8 mouse cellular contexts compared by ENCODE assay signal in the genomic region with DNA sequence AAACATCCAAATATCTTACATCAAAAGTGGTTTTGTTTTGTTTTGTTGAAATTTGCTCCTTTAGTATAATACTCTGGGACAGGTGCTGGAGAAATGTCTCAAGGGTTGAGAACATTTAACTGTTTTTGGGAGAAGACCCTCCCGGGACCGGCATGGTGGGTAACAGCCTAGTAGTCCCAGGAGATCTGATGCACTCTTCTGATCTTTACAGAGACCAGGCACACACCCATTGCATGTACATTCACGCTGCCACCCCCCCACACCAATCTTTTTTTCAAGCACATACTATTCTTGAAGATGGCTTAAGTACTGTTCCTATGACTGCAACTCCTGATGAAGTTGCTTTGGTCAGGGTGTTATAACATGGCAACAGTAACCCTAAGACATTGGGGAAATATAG. TPM values are rescaled to one million over a fixed set of nuclear protein-coding genes. Genes with fewer than 3 reads are reported as not detected.
DNase-seq lines count a peak whose midpoint lies in the region; ATAC-seq lines count a peak whose summit lies in the region.

No protein-coding gene starts in this region.

- H3K4me1 ChIP-seq in heart, embryonic 14.5 days (ENCODE audit: control insufficient read depth in 2 of 2, insufficient read depth in 2 of 2, low read length in 2 of 2) = peaks cover 2 to 4% of the 10 kb centered on the region in 2 experiments; a peak in 3 of 4 replicates
- H3K4me1 ChIP-seq in hindbrain, embryonic 12.5 days = peaks cover 3% of the 10 kb centered on the region; the same call in 1 of the 2 replicates
- peaks cover 4% of the 10 kb centered on the region for H3K4me1 ChIP-seq in midbrain, embryonic 15.5 days

- no peak for DNase-seq in heart, postnatal 4 days
- peak; percentile 7 for DNase-seq in MN1 (ENCODE audit: low spot score)
- DNase-seq in gastrocnemius, postnatal 10 days = no peak
- DNase-seq in layer of hippocampus, adult 9-11 months = no peak

- peak overlapping the region; percentile 62 for H3K4me2 ChIP-seq in heart, embryonic 14.5 days (ENCODE audit: low read length)
- H3K4me2 ChIP-seq in hindbrain, embryonic 12.5 days (replicated peaks) = peak overlapping the region; percentile 48
- H3K4me2 ChIP-seq in midbrain, embryonic 15.5 days = peak overlapping the region; percentile 55

- H3K9ac ChIP-seq in heart, embryonic 14.5 days (ENCODE audit: low read length) = peak overlapping the region; percentile 60
- no peak overlapping the region for H3K9ac ChIP-seq in hindbrain, embryonic 12.5 days
- peak overlapping the region; percentile 32; the same call in 1 of the 2 replicates for H3K9ac ChIP-seq in midbrain, embryonic 15.5 days

- ATAC-seq in heart, embryonic 14.5 days (ENCODE audit: insufficient number of reproducible peaks, insufficient read depth, low FRiP score, low read depth) = no peak
- no peak for ATAC-seq in hindbrain, embryonic 12.5 days (ENCODE audit: low FRiP score)
- no peak for ATAC-seq in midbrain, embryonic 15.5 days (replicated peaks)
- no peak for ATAC-seq in megakaryocyte-erythroid progenitor cell, adult 5-6 weeks (replicated peaks; ENCODE audit: low FRiP score, low TSS enrichment, poor library complexity, severe bottlenecking)

- no peaks in the 10 kb centered on the region for H3K9me3 ChIP-seq in heart, embryonic 14.5 days (ENCODE audit: control insufficient read depth, low read length)
- no peaks in the 10 kb centered on the region for H3K9me3 ChIP-seq in hindbrain, embryonic 12.5 days (replicated peaks)
- no peaks in the 10 kb centered on the region for H3K9me3 ChIP-seq in midbrain, embryonic 15.5 days

- H3K4me3 ChIP-seq in heart, embryonic 14.5 days (ENCODE audit: control insufficient read depth in 1 of 2, insufficient read depth in 1 of 2, low read depth in 1 of 2, low read length in 2 of 2) = no peak overlapping the region; a peak in 1 of 4 replicates
- H3K4me3 ChIP-seq in hindbrain, embryonic 12.5 days = peak overlapping the region; percentile 20; the same call in 1 of the 2 replicates
- H3K4me3 ChIP-seq in midbrain, embryonic 15.5 days = peak overlapping the region; percentile 35

- 0 out of 2 replicates have a peak, but pooled peaks cover 2% of the 10 kb centered on the region for H3K36me3 ChIP-seq in heart, embryonic 14.5 days (ENCODE audit: control insufficient read depth, insufficient read depth, low read length)
- no peaks in the 10 kb centered on the region for H3K36me3 ChIP-seq in hindbrain, embryonic 12.5 days
- no peaks in the 10 kb centered on the region for H3K36me3 ChIP-seq in midbrain, embryonic 15.5 days (replicated peaks)

- 60% methylated on average over 3 of the region's 3 CpGs for WGBS in heart, embryonic 14.5 days
- WGBS in hindbrain, embryonic 12.5 days = 74% methylated on average over 3 of the region's 3 CpGs
- 74% methylated on average over 3 of the region's 3 CpGs for WGBS in midbrain, embryonic 15.5 days

- no peaks in the 10 kb centered on the region for H3K27me3 ChIP-seq in heart, embryonic 14.5 days (ENCODE audit: control insufficient read depth, insufficient read depth, low read length)
- no peaks in the 10 kb centered on the region for H3K27me3 ChIP-seq in hindbrain, embryonic 12.5 days
- no peaks in the 10 kb centered on the region for H3K27me3 ChIP-seq in midbrain, embryonic 15.5 days (replicated peaks)

- peak overlapping the region; percentile 82 to 90; a peak in 3 of 4 replicates for H3K27ac ChIP-seq in heart, embryonic 14.5 days (replicated peaks in 1 of 2; ENCODE audit: control insufficient read depth in 1 of 2, insufficient read depth in 1 of 2, low read depth in 2 of 2, low read length in 2 of 2)
- peak overlapping the region; percentile 57; the same call in 1 of the 2 replicates for H3K27ac ChIP-seq in hindbrain, embryonic 12.5 days
- peak overlapping the region; percentile 82 for H3K27ac ChIP-seq in midbrain, embryonic 15.5 days

RNA-seq across cellular contexts. Expression of gene Magt1, which starts 0.9 kb away (rescaled TPM):
- polyA plus RNA-seq in heart, embryonic 14.5 days (2014; fragmentation: Nextera tagmentation; extraction: Ambion mirVana) = 46.5 and 47.1 TPM in 2 replicates
- total RNA-seq in heart, postnatal 4 days (2021) = 10 to 100 TPM; 44.6 to 44.7 TPM
- polyA plus RNA-seq in hindbrain, embryonic 12.5 days (2016; fragmentation: Nextera tagmentation; extraction: Ambion mirVana) = 46.5 and 49.9 TPM in 2 replicates
- polyA plus RNA-seq in midbrain, embryonic 15.5 days (2015; fragmentation: Nextera tagmentation; extraction: Ambion mirVana) = 19.0 and 19.4 TPM in 2 replicates
- 10 to 100 TPM; 28.6 to 31.1 TPM for total RNA-seq in gastrocnemius, postnatal 10 days (2021)
- total RNA-seq in megakaryocyte-erythroid progenitor cell, adult 5-6 weeks (2014; fragmentation: Nextera tagmentation) = 31.2 and 35.0 TPM in 2 replicates
- 56.0 and 58.2 TPM in 2 replicates for total RNA-seq in megakaryocyte-erythroid progenitor cell, adult 5-6 weeks (2017)

RNA-seq across cellular contexts. Expression of gene Cox7b, which starts 2.9 kb away (rescaled TPM):
- polyA plus RNA-seq in heart, embryonic 14.5 days (2014; fragmentation: Nextera tagmentation; extraction: Ambion mirVana) = 1,059 and 1,079 TPM in 2 replicates
- 1,000 to 10,000 TPM; 1,187 to 1,211 TPM for total RNA-seq in heart, postnatal 4 days (2021)
- polyA plus RNA-seq in hindbrain, embryonic 12.5 days (2016; fragmentation: Nextera tagmentation; extraction: Ambion mirVana) = 285 and 293 TPM in 2 replicates
- 354 and 372 TPM in 2 replicates for polyA plus RNA-seq in midbrain, embryonic 15.5 days (2015; fragmentation: Nextera tagmentation; extraction: Ambion mirVana)
- 100 to 1,000 TPM; 764 to 877 TPM for total RNA-seq in gastrocnemius, postnatal 10 days (2021)
- total RNA-seq in megakaryocyte-erythroid progenitor cell, adult 5-6 weeks (2014; fragmentation: Nextera tagmentation) = 416 and 431 TPM in 2 replicates
- 539 and 567 TPM in 2 replicates for total RNA-seq in megakaryocyte-erythroid progenitor cell, adult 5-6 weeks (2017)

RNA-seq across cellular contexts. Expression of gene Atp7a, which starts 14.5 kb away (rescaled TPM):
- polyA plus RNA-seq in heart, embryonic 14.5 days (2014; fragmentation: Nextera tagmentation; extraction: Ambion mirVana) = 16.6 and 17.1 TPM in 2 replicates
- total RNA-seq in heart, postnatal 4 days (2021) = 10 to 100 TPM; 13.1 to 15.0 TPM
- polyA plus RNA-seq in hindbrain, embryonic 12.5 days (2016; fragmentation: Nextera tagmentation; extraction: Ambion mirVana) = 29.1 and 30.2 TPM in 2 replicates
- 15.0 and 16.3 TPM in 2 replicates for polyA plus RNA-seq in midbrain, embryonic 15.5 days (2015; fragmentation: Nextera tagmentation; extraction: Ambion mirVana)
- 10 to 100 TPM; 16.2 to 18.2 TPM for total RNA-seq in gastrocnemius, postnatal 10 days (2021)
- total RNA-seq in megakaryocyte-erythroid progenitor cell, adult 5-6 weeks (2014; fragmentation: Nextera tagmentation) = 3.3 and 4.8 TPM in 2 replicates
- 3.1 and 3.3 TPM in 2 replicates for total RNA-seq in megakaryocyte-erythroid progenitor cell, adult 5-6 weeks (2017)

Comparison
In these comparisons a context has a peak if more than half of its experiments do, and no peak if none do; other contexts are left out.
1. H3K4me3 ChIP-seq: peak in hindbrain, embryonic 12.5 days (single experiment) and midbrain, embryonic 15.5 days (single experiment); none in heart, embryonic 14.5 days (0 of 2).
2. Peak in every context shown above with its lines, with median percentiles within 50 percentile points of each other: H3K27ac ChIP-seq and H3K4me2 ChIP-seq.